Mouse (Mus musculus) testis, adult 2 months (tissue): ENCODE measurements around the gene Cdk4.

Experiments
- CTCF ChIP-seq: fragments of 200-500 bp; IDR thresholded peaks from 2 replicates; pipeline ENCODE4 v1.5.1; 2012; ENCODE audit warnings: low read depth, mild to moderate bottlenecking, inconsistent platforms, low read length, moderate library complexity; ENCODE audit not compliant: control insufficient read depth, insufficient read depth, insufficient replicate concordance
- POLR2A ChIP-seq: fragments of 200-500 bp; IDR thresholded peaks from 2 replicates; pipeline ENCODE4 v1.6.1; 2012; ENCODE audit warnings: low read depth, mild to moderate bottlenecking, inconsistent platforms, low read length, moderate library complexity; ENCODE audit not compliant: control insufficient read depth

- TF ChIP-seq POLR2A (no peak), CTCF (no peak)
These were observed 17.8 kb downstream of the Cdk4 start for GRCm38 (mm10) chr10:127080901-127081780.
